Mouse (Mus musculus) limb, embryonic 15.5 days (tissue): ENCODE data around the gene Rab42. TPM values are rescaled to one million over a fixed set of nuclear protein-coding genes. Genes with fewer than 3 reads are reported as not detected.

Experiments used
- ATAC-seq: fragments of 200-750 bp; cut with Nextera tagmentation; 2 replicates; pipeline ENCODE4 v1.8.0; 2017; ENCODE audit warnings: low read depth, moderate TSS enrichment; ENCODE audit not compliant: insufficient number of reproducible peaks, low FRiP score, low TSS enrichment
- H3K27ac ChIP-seq: fragments of 300-500 bp; sonication (generic); 2 replicates; pipeline ENCODE4 v1.5.1; 2015; ENCODE audit warnings: moderate library complexity, mild to moderate bottlenecking, inconsistent platforms
- H3K27me3 ChIP-seq: fragments of 300-500 bp; sonication (generic); 2 replicates; pipeline ENCODE4 v1.6.1; 2015; ENCODE audit warnings: inconsistent platforms
- H3K36me3 ChIP-seq: fragments of 300-500 bp; sonication (generic); 2 replicates; pipeline ENCODE4 v1.6.1; 2015; ENCODE audit warnings: inconsistent platforms
- H3K4me1 ChIP-seq: fragments of 300-500 bp; sonication (generic); 2 replicates; pipeline ENCODE4 v1.6.1; 2015; ENCODE audit warnings: inconsistent platforms
- H3K4me2 ChIP-seq: fragments of 300-500 bp; sonication (generic); 2 replicates; pipeline ENCODE4 v1.6.1; 2015; ENCODE audit warnings: mild to moderate bottlenecking, inconsistent platforms
- H3K4me3 ChIP-seq: fragments of 300-500 bp; sonication (generic); 2 replicates; pipeline ENCODE4 v1.5.1; 2015; ENCODE audit warnings: mild to moderate bottlenecking, inconsistent platforms
- H3K9ac ChIP-seq: fragments of 300-500 bp; sonication (generic); 2 replicates; pipeline ENCODE4 v1.6.1; 2015; ENCODE audit warnings: inconsistent platforms
- H3K9me3 ChIP-seq: fragments of 300-500 bp; sonication (generic); 2 replicates; pipeline ENCODE4 v1.6.1; 2016; ENCODE audit warnings: inconsistent platforms
- WGBS: fragments of 180-500 bp; shearing (Covaris S2); methylation state at CpG from one replicate; pipeline ENCODE4 v1.1.7; 2015; 5-methylcytosine and 5-hydroxymethylcytosine counted together
- polyA plus RNA-seq: library from polyadenylated mRNA; unstranded; fragments of >200 nt; fragmentation: Nextera tagmentation; extraction: Ambion mirVana; gene quantifications from 2 replicates; pipeline ENCODE4 v1.2.1, GENCODE M21; 2015

Rab42 gene
- 1.8 and 2.7 TPM in 2 replicates for polyA plus RNA-seq

GRCm38 (mm10) chr4:132302939-132303479 lies at the start of gene Rab42:
TSS of gene Rab42 (minus strand) at chr4:132303385.
- Histone ChIP-seq H3K4me3 (peak within 1 kb of the TSS; percentile 51), H3K36me3 (no peaks in the 10 kb centered on the region), H3K4me1 (peaks cover 11% of the 10 kb centered on the region), H3K9ac (peak within 1 kb of the TSS; percentile 44), H3K27me3 (no peaks in the 10 kb centered on the region), H3K9me3 (no peaks in the 10 kb centered on the region), H3K4me2 (peak within 1 kb of the TSS; percentile 79), H3K27ac (peak within 1 kb of the TSS; percentile 74)
- WGBS = 1% methylated on average over 31 of the region's 31 CpGs
- peak; percentile 71 for ATAC-seq

GRCm38 (mm10) chr4:132352739-132353138 lies 49.6 kb upstream of the Rab42 start:
- Histone ChIP-seq H3K27me3 (no peaks in the 10 kb centered on the region), H3K27ac (peak overlapping the region; percentile 96), H3K9ac (peak overlapping the region; percentile 86), H3K36me3 (peaks cover 34% of the 10 kb centered on the region), H3K4me3 (peak overlapping the region; percentile 75), H3K4me1 (peaks cover 17% of the 10 kb centered on the region), H3K9me3 (no peaks in the 10 kb centered on the region), H3K4me2 (peak overlapping the region; percentile 67)
- ATAC-seq = no peak
- WGBS = 0% methylated on average over 14 of the region's 14 CpGs

DNA sequence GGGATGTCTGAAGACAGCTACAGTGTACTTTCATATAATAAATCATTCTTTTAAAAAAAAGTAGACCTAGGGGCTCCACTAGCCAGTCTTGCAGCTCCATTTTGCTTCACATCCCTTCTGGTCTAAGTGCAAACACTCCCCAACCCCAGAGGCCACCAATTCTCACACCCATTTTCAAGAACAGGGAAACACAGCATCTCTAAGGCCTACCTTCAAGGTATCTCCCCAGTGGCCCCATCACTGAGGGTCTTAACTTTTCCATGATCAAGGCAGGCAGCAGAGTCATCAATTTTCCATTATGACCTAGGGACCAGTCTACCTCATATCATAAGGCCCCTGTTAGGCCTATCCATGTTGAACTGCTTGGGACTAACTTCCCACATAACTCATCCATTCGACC lies 48.2 kb upstream of the Rab42 start:
- no peak overlapping the region for H3K9ac ChIP-seq
- no peak for ATAC-seq

DNA sequence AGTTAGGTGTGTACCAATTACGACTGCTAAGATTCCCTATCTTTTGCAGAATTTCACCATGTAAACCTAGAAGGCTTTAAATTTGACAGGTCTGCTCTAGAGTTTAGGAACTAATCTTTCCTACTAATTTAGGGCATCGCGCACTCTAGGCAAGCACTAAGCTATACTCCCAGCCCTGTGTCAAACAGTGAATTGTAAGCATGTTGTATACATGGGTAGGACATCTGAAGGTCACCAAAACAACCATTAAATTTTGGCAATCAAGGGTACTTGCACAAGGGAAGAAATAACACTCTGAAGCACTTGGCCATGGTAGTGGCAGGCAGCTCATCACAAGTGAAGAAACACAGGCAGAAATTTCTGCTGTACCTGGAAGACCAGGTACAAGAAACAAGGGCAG lies 47.7 kb upstream of the Rab42 start:
- 73% methylated on average over 3 of the region's 3 CpGs for WGBS
- no peak for ATAC-seq
- peaks cover 16% of the 10 kb centered on the region; the same call in 1 of the 2 replicates for H3K36me3 ChIP-seq
- H3K4me3 ChIP-seq = no peak overlapping the region
- no peak overlapping the region for H3K9ac ChIP-seq
- H3K4me1 ChIP-seq = peaks cover 17% of the 10 kb centered on the region
- H3K4me2 ChIP-seq = no peak overlapping the region
- H3K27me3 ChIP-seq = no peaks in the 10 kb centered on the region
- 0 out of 2 replicates have a peak overlapping the region, but pooled peaks have one; percentile 19 for H3K27ac ChIP-seq
- no peaks in the 10 kb centered on the region for H3K9me3 ChIP-seq

More for the DNA sequence above, 48.2 kb upstream of the Rab42 start:
- Histone ChIP-seq H3K36me3 (peaks cover 20% of the 10 kb centered on the region; the same call in 1 of the 2 replicates), H3K9me3 (no peaks in the 10 kb centered on the region), H3K27me3 (no peaks in the 10 kb centered on the region), H3K4me2 (peak overlapping the region; percentile 67), H3K27ac (peak overlapping the region; percentile 19; the same call in 1 of the 2 replicates), H3K4me3 (peak overlapping the region; percentile 75), H3K4me1 (peaks cover 17% of the 10 kb centered on the region)
- 39% methylated on average over 1 of the region's 1 CpGs for WGBS

- ATAC-seq = no peak
- H3K27ac ChIP-seq = peak overlapping the region; percentile 22; the same call in 1 of the 2 replicates
- 49% methylated on average over 2 of the region's 2 CpGs for WGBS
- no peaks in the 10 kb centered on the region for H3K9me3 ChIP-seq
- H3K4me2 ChIP-seq = no peak overlapping the region
- H3K36me3 ChIP-seq = peaks cover 16% of the 10 kb centered on the region; the same call in 1 of the 2 replicates
- no peak overlapping the region for H3K4me3 ChIP-seq
- H3K9ac ChIP-seq = no peak overlapping the region
- H3K4me1 ChIP-seq = peaks cover 17% of the 10 kb centered on the region
- H3K27me3 ChIP-seq = no peaks in the 10 kb centered on the region
These were observed 47.0 kb upstream of the Rab42 start for GRCm38 (mm10) chr4:132350123-132350740.

DNA sequence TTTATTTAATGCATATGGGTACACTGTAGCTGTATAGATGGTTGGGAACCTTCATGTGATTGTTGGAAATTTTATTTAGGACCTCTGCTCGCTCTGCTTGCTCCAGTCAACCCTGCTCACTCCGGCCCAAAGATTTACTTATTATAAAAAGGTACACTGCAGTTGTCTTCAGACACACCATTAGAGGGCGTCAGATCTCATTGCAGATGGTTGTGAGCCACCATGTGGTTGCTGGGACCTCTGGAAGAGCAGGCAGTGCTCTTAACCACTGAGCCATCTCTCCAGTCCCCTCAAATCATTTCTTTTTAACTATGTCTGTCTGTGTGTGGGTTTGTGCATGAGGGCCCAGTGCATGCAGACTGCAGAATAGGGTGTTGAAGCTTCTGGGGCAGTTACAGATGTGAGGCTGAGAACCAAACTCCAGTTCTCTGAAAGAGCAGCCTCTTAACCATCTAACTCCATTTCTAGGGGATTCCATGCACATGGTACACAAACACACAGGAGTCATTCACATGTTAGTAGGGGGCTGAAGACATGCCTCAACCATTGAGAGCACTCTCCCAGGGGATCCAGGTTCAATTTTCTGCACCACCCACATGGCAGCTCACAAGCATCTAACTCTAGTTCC lies 46.4 kb upstream of the Rab42 start:
- ATAC-seq = no peak
- H3K9ac ChIP-seq = no peak overlapping the region
- no peak overlapping the region for H3K4me3 ChIP-seq
- peaks cover 20% of the 10 kb centered on the region for H3K4me1 ChIP-seq
- peaks cover 16% of the 10 kb centered on the region; the same call in 1 of the 2 replicates for H3K36me3 ChIP-seq
- no peak overlapping the region for H3K4me2 ChIP-seq
- WGBS = 64% methylated on average over 3 of the region's 3 CpGs
- no peaks in the 10 kb centered on the region for H3K27me3 ChIP-seq
- no peaks in the 10 kb centered on the region for H3K9me3 ChIP-seq
- peak overlapping the region; percentile 22 for H3K27ac ChIP-seq

- H3K4me2 ChIP-seq = no peak overlapping the region
- peaks cover 16% of the 10 kb centered on the region; the same call in 1 of the 2 replicates for H3K36me3 ChIP-seq
- WGBS = 55% methylated on average over 2 of the region's 3 CpGs
- no peaks in the 10 kb centered on the region for H3K9me3 ChIP-seq
- no peak overlapping the region for H3K27ac ChIP-seq
- no peak overlapping the region for H3K4me3 ChIP-seq
- no peak for ATAC-seq
- no peak overlapping the region for H3K9ac ChIP-seq
- H3K4me1 ChIP-seq = peaks cover 30% of the 10 kb centered on the region
- H3K27me3 ChIP-seq = no peaks in the 10 kb centered on the region
These were observed 43.5 kb upstream of the Rab42 start for GRCm38 (mm10) chr4:132346661-132347060.

- 86% methylated on average over 4 of the region's 4 CpGs for WGBS
- ATAC-seq = no peak
- no peak overlapping the region for H3K27ac ChIP-seq
These were observed 43.1 kb upstream of the Rab42 start for GRCm38 (mm10) chr4:132346261-132346660.

GRCm38 (mm10) chr4:132345843-132346212 lies 42.6 kb upstream of the Rab42 start:
- H3K4me2 ChIP-seq = no peak overlapping the region
- no peak for ATAC-seq

More at GRCm38 (mm10) chr4:132346261-132346660, 43.1 kb upstream of the Rab42 start:
- no peak overlapping the region for H3K4me2 ChIP-seq
- H3K9ac ChIP-seq = no peak overlapping the region
- H3K4me1 ChIP-seq = peaks cover 26% of the 10 kb centered on the region
- H3K4me3 ChIP-seq = no peak overlapping the region
- no peaks in the 10 kb centered on the region for H3K9me3 ChIP-seq
- H3K36me3 ChIP-seq = peaks cover 12% of the 10 kb centered on the region; the same call in 1 of the 2 replicates
- no peaks in the 10 kb centered on the region for H3K27me3 ChIP-seq

GRCm38 (mm10) chr4:132345135-132345842 lies 42.1 kb upstream of the Rab42 start:
- Histone ChIP-seq H3K27ac (peak overlapping the region; percentile 52), H3K9ac (peak overlapping the region; percentile 54), H3K27me3 (no peaks in the 10 kb centered on the region), H3K4me1 (peaks cover 22% of the 10 kb centered on the region), H3K36me3 (peaks cover 8% of the 10 kb centered on the region), H3K4me3 (peak overlapping the region; percentile 62), H3K4me2 (peak overlapping the region; percentile 95), H3K9me3 (no peaks in the 10 kb centered on the region)
- ATAC-seq = peak; percentile 82
- under 1% methylated on average over 82 of the region's 83 CpGs for WGBS

More at GRCm38 (mm10) chr4:132345843-132346212, 42.6 kb upstream of the Rab42 start:
- Histone ChIP-seq H3K27ac (no peak overlapping the region), H3K4me3 (peak overlapping the region; percentile 62), H3K36me3 (peaks cover 8% of the 10 kb centered on the region; the same call in 1 of the 2 replicates), H3K4me1 (peaks cover 22% of the 10 kb centered on the region), H3K9ac (no peak overlapping the region), H3K27me3 (no peaks in the 10 kb centered on the region), H3K9me3 (no peaks in the 10 kb centered on the region)
- 47% methylated on average over 5 of the region's 5 CpGs for WGBS

- no peak for ATAC-seq
- WGBS = 3% methylated on average over 13 of the region's 13 CpGs
- no peak overlapping the region for H3K27ac ChIP-seq
These were observed 41.4 kb upstream of the Rab42 start for GRCm38 (mm10) chr4:132344403-132345134.

More at GRCm38 (mm10) chr4:132344403-132345134, 41.4 kb upstream of the Rab42 start:
- peak overlapping the region; percentile 62 for H3K4me3 ChIP-seq
- peak overlapping the region; percentile 95 for H3K4me2 ChIP-seq
- peaks cover 22% of the 10 kb centered on the region for H3K4me1 ChIP-seq
- H3K36me3 ChIP-seq = peaks cover 15% of the 10 kb centered on the region
- H3K27me3 ChIP-seq = no peaks in the 10 kb centered on the region
- H3K9me3 ChIP-seq = no peaks in the 10 kb centered on the region
- peak overlapping the region; percentile 54 for H3K9ac ChIP-seq
